Mouse (Mus musculus): Measurements from ENCODE around the gene Gm5105. TPM values are rescaled to one million over a fixed set of nuclear protein-coding genes. Genes with fewer than 3 reads are reported as not detected.

The Gm5105 gene
- total and polyA plus RNA-seq, 2 experiments = not detected

- Histone ChIP-seq H3K79me2 (ENCODE audit: control insufficient read depth, insufficient read depth, low read length) (no peaks in the 10 kb centered on the region), H3K27me3 (ENCODE audit: control insufficient read depth, insufficient read depth, low read length) (no peaks in the 10 kb centered on the region), H3K9ac (ENCODE audit: low read depth, low read length) (no peak overlapping the region), H3K27ac (replicated peaks; ENCODE audit: insufficient read depth, low read depth, low read length) (no peak overlapping the region), H3K4me3 (ENCODE audit: insufficient read depth, low read depth, low read length) (no peak overlapping the region), H3K36me3 (ENCODE audit: control insufficient read depth, insufficient read depth, low read length) (peaks cover 9% of the 10 kb centered on the region), H3K4me1 (ENCODE audit: control insufficient read depth, insufficient read depth, low read length) (no peaks in the 10 kb centered on the region)
- no peak for DNase-seq (ENCODE audit: extremely low read depth, low read depth, low spot score)
- WGBS = 87% methylated on average over 4 of the region's 4 CpGs
- TF ChIP-seq POLR2A (IDR thresholded peaks at IDR 0.05; ENCODE audit: extremely low read depth, insufficient read depth, low read length) = no peak
- TF ChIP-seq CTCF (IDR thresholded peaks at IDR 0.05; ENCODE audit: low read depth, low read length) = no peak
Measured at GRCm38 (mm10) chr3:138083896-138084295, 16.7 kb upstream of the Gm5105 start.

- 97% methylated on average over 1 of the region's 1 CpGs for WGBS
- DNase-seq (ENCODE audit: extremely low read depth, low read depth, low spot score) = no peak
- H3K4me3 ChIP-seq (ENCODE audit: insufficient read depth, low read depth, low read length) = no peak overlapping the region
- no peak overlapping the region for H3K27ac ChIP-seq (replicated peaks; ENCODE audit: insufficient read depth, low read depth, low read length)
- no peak overlapping the region for H3K9ac ChIP-seq (ENCODE audit: low read depth, low read length)
- H3K4me1 ChIP-seq (ENCODE audit: control insufficient read depth, insufficient read depth, low read length) = no peaks in the 10 kb centered on the region
- H3K27me3 ChIP-seq (ENCODE audit: control insufficient read depth, insufficient read depth, low read length) = no peaks in the 10 kb centered on the region
- H3K36me3 ChIP-seq (ENCODE audit: control insufficient read depth, insufficient read depth, low read length) = peaks cover 5% of the 10 kb centered on the region; the same call in 1 of the 2 replicates
- H3K79me2 ChIP-seq (ENCODE audit: control insufficient read depth, insufficient read depth, low read length) = no peaks in the 10 kb centered on the region
- TF ChIP-seq POLR2A (IDR thresholded peaks at IDR 0.05; ENCODE audit: extremely low read depth, insufficient read depth, low read length) (no peak), CTCF (IDR thresholded peaks at IDR 0.05; ENCODE audit: low read depth, low read length) (no peak)
Measured at GRCm38 (mm10) chr3:138083073-138083637, 16.0 kb upstream of the Gm5105 start.

GRCm38 (mm10) chr3:138078701-138079100 lies 11.5 kb upstream of the Gm5105 start:
- 0 out of 2 replicates have a peak, but pooled peaks cover 3% of the 10 kb centered on the region for H3K36me3 ChIP-seq (ENCODE audit: control insufficient read depth, insufficient read depth, low read length)
- DNase-seq (ENCODE audit: extremely low read depth, low read depth, low spot score) = no peak
- no peak overlapping the region for H3K4me3 ChIP-seq (ENCODE audit: insufficient read depth, low read depth, low read length)
- TF ChIP-seq CTCF (IDR thresholded peaks at IDR 0.05; ENCODE audit: low read depth, low read length) = no peak
- TF ChIP-seq POLR2A (IDR thresholded peaks at IDR 0.05; ENCODE audit: extremely low read depth, insufficient read depth, low read length) = no peak
- no peaks in the 10 kb centered on the region for H3K4me1 ChIP-seq (ENCODE audit: control insufficient read depth, insufficient read depth, low read length)
- no peak overlapping the region for H3K9ac ChIP-seq (ENCODE audit: low read depth, low read length)
- H3K27me3 ChIP-seq (ENCODE audit: control insufficient read depth, insufficient read depth, low read length) = no peaks in the 10 kb centered on the region
- 89% methylated on average over 1 of the region's 1 CpGs for WGBS
- H3K27ac ChIP-seq (replicated peaks; ENCODE audit: insufficient read depth, low read depth, low read length) = no peak overlapping the region
- no peaks in the 10 kb centered on the region for H3K79me2 ChIP-seq (ENCODE audit: control insufficient read depth, insufficient read depth, low read length)

- TF ChIP-seq CTCF (IDR thresholded peaks at IDR 0.05; ENCODE audit: low read depth, low read length) (no peak), POLR2A (IDR thresholded peaks at IDR 0.05; ENCODE audit: extremely low read depth, insufficient read depth, low read length) (no peak)
- WGBS = 81% methylated on average over 11 of the region's 11 CpGs
Measured at GRCm38 (mm10) chr3:138077476-138078340, 10.5 kb upstream of the Gm5105 start.

GRCm38 (mm10) chr3:138075209-138075608 lies 8.0 kb upstream of the Gm5105 start:
- Histone ChIP-seq H3K4me3 (ENCODE audit: insufficient read depth, low read depth, low read length) (no peak overlapping the region), H3K4me1 (ENCODE audit: control insufficient read depth, insufficient read depth, low read length) (no peaks in the 10 kb centered on the region), H3K27ac (replicated peaks; ENCODE audit: insufficient read depth, low read depth, low read length) (no peak overlapping the region), H3K9ac (ENCODE audit: low read depth, low read length) (no peak overlapping the region), H3K36me3 (ENCODE audit: control insufficient read depth, insufficient read depth, low read length) (no peaks in the 10 kb centered on the region), H3K79me2 (ENCODE audit: control insufficient read depth, insufficient read depth, low read length) (no peaks in the 10 kb centered on the region), H3K27me3 (ENCODE audit: control insufficient read depth, insufficient read depth, low read length) (no peaks in the 10 kb centered on the region)
- TF ChIP-seq POLR2A (IDR thresholded peaks at IDR 0.05; ENCODE audit: extremely low read depth, insufficient read depth, low read length) (no peak), CTCF (IDR thresholded peaks at IDR 0.05; ENCODE audit: low read depth, low read length) (no peak)
- WGBS = 81% methylated on average over 8 of the region's 8 CpGs
- DNase-seq (ENCODE audit: extremely low read depth, low read depth, low spot score) = no peak

More at GRCm38 (mm10) chr3:138077476-138078340, 10.5 kb upstream of the Gm5105 start:
- no peaks in the 10 kb centered on the region for H3K79me2 ChIP-seq (ENCODE audit: control insufficient read depth, insufficient read depth, low read length)
- no peak overlapping the region for H3K9ac ChIP-seq (ENCODE audit: low read depth, low read length)
- no peak overlapping the region for H3K4me3 ChIP-seq (ENCODE audit: insufficient read depth, low read depth, low read length)
- no peaks in the 10 kb centered on the region for H3K4me1 ChIP-seq (ENCODE audit: control insufficient read depth, insufficient read depth, low read length)
- H3K27me3 ChIP-seq (ENCODE audit: control insufficient read depth, insufficient read depth, low read length) = no peaks in the 10 kb centered on the region
- no peak for DNase-seq (ENCODE audit: extremely low read depth, low read depth, low spot score)
- H3K36me3 ChIP-seq (ENCODE audit: control insufficient read depth, insufficient read depth, low read length) = 0 out of 2 replicates have a peak, but pooled peaks cover 3% of the 10 kb centered on the region
- no peak overlapping the region for H3K27ac ChIP-seq (replicated peaks; ENCODE audit: insufficient read depth, low read depth, low read length)
